Mouse (Mus musculus): ENCODE measurements around the gene Bglap.
A peak's percentile ranks its signal among the peaks of the same experiment; 100 is the strongest.
"Not testable (repeated sequence)": the region's sequence is repeated elsewhere in the genome, so short reads cannot be mapped to it uniquely, and the experiment has no call there.

Bglap gene

GRCm38 (mm10) chr3:88384364-88384763 is at the start of gene Bglap:
Bglap (minus strand) TSS chr3:88384464.
- DNase-seq (ENCODE audit: low spot score in 2 of 2) = no peak

- not testable (repeated sequence) for DNase-seq (ENCODE audit: low spot score in 2 of 2)
These were observed 44.4 kb upstream of the Bglap start for GRCm38 (mm10) chr3:88428639-88429038.

GRCm38 (mm10) chr3:88427342-88427905 is 43.2 kb upstream of the Bglap start:
- no peak for DNase-seq (ENCODE audit: low spot score in 2 of 2)

DNA sequence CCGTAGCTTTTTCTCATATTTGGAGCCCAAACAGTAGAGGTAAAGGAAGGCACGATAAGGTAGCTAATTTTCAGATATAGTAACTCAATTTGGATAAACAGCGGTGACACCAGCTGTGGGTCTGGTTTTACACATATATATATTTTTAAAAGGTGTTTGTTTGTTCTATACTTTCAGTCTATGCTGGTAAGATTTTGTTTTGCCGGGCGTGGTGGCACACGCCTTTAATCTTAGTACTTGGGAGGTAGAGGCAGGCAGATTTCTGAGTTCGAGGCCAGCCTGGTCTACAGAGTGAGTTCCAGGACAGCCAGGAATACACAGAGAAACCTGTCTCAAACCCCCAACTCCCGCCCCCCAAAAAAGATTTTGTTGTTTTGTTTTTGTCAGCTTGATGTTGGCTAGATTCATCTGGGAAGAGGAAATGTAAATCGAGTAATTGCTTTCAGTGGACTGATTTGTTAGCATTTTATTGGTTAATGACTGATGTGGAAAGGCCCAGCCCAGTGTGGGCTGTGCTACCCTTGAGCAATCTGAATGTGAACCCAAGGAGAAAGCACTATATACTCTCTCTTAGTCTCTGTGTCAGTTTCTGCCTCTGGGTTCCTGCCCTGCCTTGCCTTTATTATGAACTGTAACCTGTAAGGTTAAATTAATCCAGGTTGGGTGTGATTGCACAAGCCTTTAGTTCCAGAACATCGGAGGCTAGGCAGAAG is 41.6 kb upstream of the Bglap start:
- DNase-seq (ENCODE audit: low spot score in 2 of 2) = no peak

DNA sequence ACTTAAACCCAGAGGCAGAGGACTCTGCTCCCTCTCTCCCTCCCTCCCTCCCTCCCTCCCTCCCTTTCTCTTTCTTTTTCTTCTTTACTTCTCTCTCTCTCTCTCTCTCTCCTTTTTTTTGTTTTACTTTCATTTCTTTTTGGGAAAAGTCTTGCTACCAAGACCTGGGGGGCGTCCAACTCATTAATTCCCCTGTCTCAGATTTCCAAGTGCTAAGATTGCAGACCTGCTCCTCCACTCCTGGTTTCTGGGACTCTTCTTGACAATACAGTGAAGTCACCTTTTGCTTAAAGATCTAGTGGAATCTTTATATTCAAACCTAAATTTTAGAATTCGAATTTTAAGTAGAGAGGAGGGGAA is 41.0 kb upstream of the Bglap start:
- DNase-seq (ENCODE audit: low spot score in 2 of 2) = no peak

- peak; percentile 89 to 93 for DNase-seq (ENCODE audit: low spot score in 2 of 2)
These were observed 40.5 kb upstream of the Bglap start, which contains the start of gene Slc25a44 for GRCm38 (mm10) chr3:88424605-88425329. Slc25a44 (minus strand) TSS chr3:88425139.

GRCm38 (mm10) chr3:88422020-88422720 is 37.9 kb upstream of the Bglap start:
- DNase-seq (ENCODE audit: low spot score in 2 of 2) = no peak

GRCm38 (mm10) chr3:88420771-88421170 is 36.5 kb upstream of the Bglap start:
- no peak for DNase-seq (ENCODE audit: low spot score in 2 of 2)

DNA sequence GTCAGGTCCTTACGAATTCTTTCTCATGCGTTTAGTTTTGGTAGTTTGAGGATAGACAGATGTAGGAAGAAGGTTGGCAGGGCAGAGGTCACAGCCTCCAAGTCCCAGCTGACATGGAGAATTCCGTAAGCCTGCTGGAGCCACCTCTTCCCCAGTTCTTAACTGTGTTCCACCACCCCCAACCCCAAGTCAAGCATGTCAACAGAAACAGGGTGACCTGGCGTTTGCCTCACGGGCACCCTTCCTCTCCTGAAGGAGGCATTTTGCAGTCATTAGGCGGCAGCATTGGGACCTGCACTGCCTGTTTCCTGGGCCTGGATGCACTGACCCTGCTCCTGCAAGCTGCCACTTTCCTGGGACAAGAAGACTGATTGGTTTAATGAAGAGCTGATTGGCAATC is 33.8 kb upstream of the Bglap start:
- DNase-seq (ENCODE audit: low spot score in 2 of 2) = no peak

DNA sequence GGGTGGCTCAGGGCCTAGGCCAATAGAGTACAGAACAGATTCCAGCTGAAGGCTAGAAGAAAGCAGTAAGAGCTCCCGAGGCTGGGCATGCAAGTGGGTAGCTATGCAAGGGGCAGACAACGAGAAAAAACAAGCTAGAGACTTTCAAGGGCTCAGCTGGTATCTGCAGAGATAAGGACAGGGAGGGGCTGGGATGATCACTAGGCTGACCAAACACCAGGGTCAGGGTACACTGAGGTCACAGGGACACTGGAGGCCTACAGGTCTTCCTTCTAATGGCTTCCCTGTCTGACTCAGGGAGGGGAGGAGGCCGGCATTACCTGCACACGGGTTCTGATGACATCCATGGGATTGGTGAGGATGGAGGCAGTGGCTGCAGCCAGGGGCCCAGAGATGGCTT is 31.4 kb upstream of the Bglap start:
- no peak for DNase-seq (ENCODE audit: low spot score in 2 of 2)

DNA sequence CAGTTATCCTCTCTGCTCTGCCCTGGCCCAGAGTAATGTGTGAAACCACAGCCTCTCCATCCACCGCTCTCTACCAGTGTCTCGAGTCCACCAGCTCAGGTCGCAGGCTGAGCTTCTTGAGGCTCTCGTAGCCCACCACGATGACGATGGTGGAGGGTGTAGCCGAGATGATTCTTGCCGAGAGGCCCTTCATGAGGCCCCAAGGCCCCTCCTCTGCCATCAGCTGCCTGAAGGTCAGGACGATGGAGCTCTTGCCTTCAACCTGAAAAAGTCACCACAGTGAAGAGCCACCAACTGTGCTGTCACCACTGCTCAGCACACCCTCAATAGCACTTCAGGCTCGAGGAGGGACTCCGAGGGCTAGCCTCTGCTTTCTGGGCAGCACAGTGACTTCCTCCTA is 28.4 kb upstream of the Bglap start:
- DNase-seq (ENCODE audit: low spot score in 2 of 2) = no peak

- no peak for DNase-seq (ENCODE audit: low spot score in 2 of 2)
These were observed 27.4 kb upstream of the Bglap start for GRCm38 (mm10) chr3:88411681-88412080.

DNA sequence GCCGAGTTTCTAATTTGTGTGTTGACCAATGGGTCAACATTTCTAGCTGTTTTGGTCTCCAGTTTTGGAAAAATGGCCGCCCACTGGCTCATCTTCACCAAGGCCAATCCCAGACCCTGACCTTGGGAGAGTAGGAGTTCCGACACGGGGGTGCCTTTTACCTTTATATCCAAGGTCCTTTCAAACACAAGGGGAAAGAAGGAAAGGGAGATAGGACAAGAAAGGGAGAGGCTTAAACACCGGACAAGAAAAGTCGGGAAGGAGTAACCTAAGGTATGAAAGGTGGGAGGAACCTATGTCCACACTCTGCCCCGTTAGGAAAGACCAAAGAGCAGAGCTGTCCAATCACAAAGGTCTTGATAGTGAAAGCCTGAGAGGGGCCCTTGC is 26.4 kb upstream of the Bglap start:
- no peak for DNase-seq (ENCODE audit: low spot score in 2 of 2)

DNA sequence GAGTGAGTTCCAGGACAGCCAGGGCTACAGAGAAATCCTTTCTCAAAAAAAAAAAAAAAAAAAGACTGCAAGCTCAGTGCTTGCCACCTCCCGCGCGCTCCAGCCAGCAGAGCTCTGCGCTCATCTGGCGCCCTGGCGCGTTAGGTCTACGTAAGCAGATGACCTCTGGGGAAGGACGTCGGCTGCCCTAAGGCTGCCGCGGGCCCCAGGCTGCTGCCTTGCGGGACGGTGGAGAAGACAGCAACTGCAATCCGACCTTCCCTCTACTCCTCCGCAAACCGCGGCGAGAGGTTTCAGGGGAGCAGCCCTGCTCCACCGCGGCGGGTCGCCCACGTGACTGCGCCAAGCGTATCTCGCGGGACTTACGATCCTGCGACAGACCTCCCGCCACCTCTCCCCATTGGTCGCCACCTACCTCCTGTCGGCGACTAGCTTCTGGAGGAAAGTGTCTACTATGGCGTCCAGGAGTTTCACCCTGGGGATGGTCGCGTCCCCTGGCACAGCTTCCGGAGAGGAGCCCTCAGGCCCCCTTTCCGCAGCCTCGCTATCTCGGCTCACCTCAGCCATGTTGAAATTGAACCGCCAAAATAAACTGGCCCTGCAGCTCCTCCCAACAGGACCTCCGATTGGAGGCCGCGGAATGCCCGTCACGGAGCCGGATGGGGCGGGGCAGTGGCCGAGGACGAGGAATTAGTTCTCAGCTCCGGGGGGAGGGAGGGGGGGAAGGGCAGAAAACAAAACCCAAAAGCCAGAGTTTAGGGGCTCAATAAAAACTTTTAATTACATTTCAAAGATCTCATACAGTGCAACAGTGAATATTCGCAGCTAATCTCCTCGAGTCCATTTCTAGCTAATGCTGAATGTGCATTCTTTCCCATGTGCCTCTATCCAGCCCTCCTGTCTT is 25.7 kb upstream of the Bglap start, which contains the start of gene Pmf1:
Pmf1 (minus strand) TSS at position 591 of the 904 bp plus-strand sequence.
- peak; percentile 90 to 92 for DNase-seq (ENCODE audit: low spot score in 2 of 2)

GRCm38 (mm10) chr3:88408953-88409352 is 24.7 kb upstream of the Bglap start:
- DNase-seq (ENCODE audit: low spot score in 2 of 2) = no peak

- no peak for DNase-seq (ENCODE audit: low spot score in 2 of 2)
These were observed 23.3 kb upstream of the Bglap start for GRCm38 (mm10) chr3:88407529-88407928.

GRCm38 (mm10) chr3:88407090-88407489 is 22.8 kb upstream of the Bglap start:
- no peak for DNase-seq (ENCODE audit: low spot score in 2 of 2)

DNA sequence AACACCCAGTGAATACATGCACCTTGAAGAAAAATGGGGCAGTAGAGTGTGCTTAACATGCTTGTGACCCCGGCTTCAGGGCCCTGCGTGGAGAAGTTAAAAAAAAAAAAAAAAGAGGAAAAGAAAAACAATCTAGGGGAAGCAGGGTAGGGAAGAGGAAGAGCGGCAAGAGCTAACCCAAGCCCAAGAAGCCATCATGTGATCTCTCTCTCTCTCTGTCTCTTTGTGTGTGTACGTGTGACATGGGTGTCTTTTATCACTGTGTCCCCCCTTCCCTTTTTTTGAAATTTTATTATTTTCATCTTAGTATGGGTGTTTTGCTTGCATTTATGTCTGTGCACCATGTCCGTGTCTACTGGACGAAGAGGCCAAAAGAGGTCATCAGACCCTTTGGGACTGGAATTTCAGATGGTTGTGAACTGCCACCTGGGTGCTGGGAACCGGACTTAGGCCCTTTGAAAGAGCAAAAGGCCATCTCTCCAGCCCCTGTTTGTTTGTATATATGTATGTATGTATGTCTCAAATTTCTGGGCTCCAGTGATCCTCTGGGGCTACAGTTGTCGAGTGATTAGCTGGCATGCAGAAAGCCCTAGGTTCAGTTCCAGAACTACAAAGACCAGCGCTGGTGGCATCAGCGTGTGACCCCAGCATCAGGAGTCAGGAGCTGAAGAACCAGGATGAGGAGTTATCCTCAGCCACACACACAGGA is 19.4 kb upstream of the Bglap start:
- no peak for DNase-seq (ENCODE audit: low spot score in 2 of 2)

GRCm38 (mm10) chr3:88398666-88399065 is 14.4 kb upstream of the Bglap start:
- DNase-seq (ENCODE audit: low spot score in 2 of 2) = no peak

DNA sequence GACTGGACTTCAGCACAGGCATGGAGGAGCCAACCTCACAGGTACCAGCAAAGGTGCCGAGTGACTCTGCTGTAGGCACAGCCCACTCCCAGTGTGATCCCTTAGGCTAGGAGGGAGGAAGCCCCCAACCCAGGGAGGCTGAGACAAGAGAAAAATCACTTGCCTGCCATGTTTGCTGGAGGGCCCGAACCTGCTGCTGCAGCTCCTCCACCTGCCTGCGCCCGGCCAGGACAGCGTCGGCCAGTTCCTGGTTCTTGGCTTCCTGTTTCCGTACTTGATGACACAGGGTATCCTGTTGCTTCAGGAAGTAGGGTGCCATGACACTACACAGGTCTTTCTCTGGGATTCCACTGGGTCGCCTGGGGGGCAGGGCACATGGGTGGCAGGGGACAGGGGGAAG is 11.5 kb upstream of the Bglap start:
- DNase-seq (ENCODE audit: low spot score in 2 of 2) = no peak

GRCm38 (mm10) chr3:88395288-88395687 is 11.0 kb upstream of the Bglap start:
- DNase-seq (ENCODE audit: low spot score in 2 of 2) = peak in 1 of 2 experiments; percentile 34
